Mouse (Mus musculus) liver, embryonic 12.5 days (tissue): ENCODE measurements around the gene Lamc2. TPM values are rescaled to one million over a fixed set of nuclear protein-coding genes. Genes with fewer than 3 reads are reported as not detected.

Experiments
- ATAC-seq: fragments of 200-750 bp; cut with Nextera tagmentation; 2 replicates; pipeline ENCODE4 v1.8.0; 2017; ENCODE audit warnings: moderate number of reproducible peaks, mild to moderate bottlenecking, moderate library complexity
- H3K27ac ChIP-seq: fragments of 300-500 bp; sonication (generic); 2 replicates; pipeline ENCODE4 v1.5.1; 2016; ENCODE audit warnings: mild to moderate bottlenecking
- H3K27me3 ChIP-seq: fragments of 300-500 bp; sonication (generic); replicated peaks from 2 replicates; pipeline ENCODE4 v1.6.1; 2016; ENCODE audit warnings: mild to moderate bottlenecking, moderate library complexity
- H3K36me3 ChIP-seq: fragments of 300-500 bp; sonication (generic); 2 replicates; pipeline ENCODE4 v1.6.1; 2016; ENCODE audit warnings: mild to moderate bottlenecking, moderate library complexity
- H3K4me1 ChIP-seq: fragments of 300-500 bp; sonication (generic); 2 replicates; pipeline ENCODE4 v1.6.1; 2016
- H3K4me2 ChIP-seq: fragments of 300-500 bp; sonication (generic); 2 replicates; pipeline ENCODE4 v1.6.1; 2016; ENCODE audit warnings: mild to moderate bottlenecking, moderate library complexity
- H3K4me3 ChIP-seq: fragments of 300-500 bp; sonication (generic); 2 replicates; pipeline ENCODE4 v1.5.1; 2016; ENCODE audit warnings: mild to moderate bottlenecking, moderate library complexity
- H3K9ac ChIP-seq: fragments of 300-500 bp; sonication (generic); 2 replicates; pipeline ENCODE4 v1.6.1; 2016; ENCODE audit warnings: mild to moderate bottlenecking, moderate library complexity
- H3K9me3 ChIP-seq: fragments of 300-500 bp; sonication (generic); replicated peaks from 2 replicates; pipeline ENCODE4 v1.6.1; 2016; ENCODE audit warnings: mild to moderate bottlenecking, moderate library complexity
- whole genome bisulfite sequencing: fragments of 180-500 bp; shearing (Covaris S2); methylation state at CpG from one replicate; pipeline ENCODE4 v1.1.7; 2016; ENCODE audit not compliant: insufficient replicate concordance; 5-methylcytosine and 5-hydroxymethylcytosine counted together
- polyA plus RNA-seq: library from polyadenylated mRNA; unstranded; fragments of >200 nt; fragmentation: Nextera tagmentation; extraction: Ambion mirVana; gene quantifications from 2 replicates; pipeline ENCODE4 v1.2.1, GENCODE M21; 2016

Gene Lamc2
- polyA plus RNA-seq, 1 experiment from 2014 or later: 0.43 TPM

GRCm38 (mm10) chr1:153124502-153124901, 61.7 kb downstream of the Lamc2 start:
- H3K4me1 ChIP-seq: peaks cover 6% of the 10 kb centered on the region; the same call in 1 of the 2 replicates
- H3K36me3 ChIP-seq: no peaks in the 10 kb centered on the region
- no peaks in the 10 kb centered on the region for H3K9me3 ChIP-seq
- ATAC-seq: no peak
- no peak overlapping the region for H3K9ac ChIP-seq
- no peak overlapping the region for H3K4me2 ChIP-seq
- H3K27ac ChIP-seq: no peak overlapping the region
- H3K27me3 ChIP-seq: no peaks in the 10 kb centered on the region; the same call in 1 of the 2 replicates
- H3K4me3 ChIP-seq: no peak overlapping the region
- WGBS: 80% methylated on average over 5 of the region's 5 CpGs

GRCm38 (mm10) chr1:153122764-153123163, 63.5 kb downstream of the Lamc2 start:
- Histone ChIP-seq H3K4me1 (peaks cover 6% of the 10 kb centered on the region; the same call in 1 of the 2 replicates), H3K36me3 (no peaks in the 10 kb centered on the region), H3K9ac (no peak overlapping the region), H3K27me3 (no peaks in the 10 kb centered on the region; the same call in 1 of the 2 replicates), H3K4me3 (no peak overlapping the region), H3K27ac (no peak overlapping the region), H3K4me2 (no peak overlapping the region), H3K9me3 (no peaks in the 10 kb centered on the region)
- WGBS: 72% methylated on average over 4 of the region's 4 CpGs
- ATAC-seq: no peak

- 34% methylated on average over 5 of the region's 5 CpGs for WGBS
- peak; percentile 35; the same call in 1 of the 2 replicates for ATAC-seq
- Histone ChIP-seq H3K27ac (no peak overlapping the region), H3K4me2 (no peak overlapping the region), H3K27me3 (no peaks in the 10 kb centered on the region; the same call in 1 of the 2 replicates), H3K9ac (no peak overlapping the region), H3K36me3 (no peaks in the 10 kb centered on the region), H3K4me3 (no peak overlapping the region), H3K4me1 (peaks cover 6% of the 10 kb centered on the region; the same call in 1 of the 2 replicates), H3K9me3 (no peaks in the 10 kb centered on the region)
Observed at GRCm38 (mm10) chr1:153121320-153121719, 64.9 kb downstream of the Lamc2 start.

GRCm38 (mm10) chr1:153120544-153120943, 65.7 kb downstream of the Lamc2 start:
- no peak overlapping the region for H3K4me3 ChIP-seq
- no peak overlapping the region for H3K4me2 ChIP-seq
- H3K36me3 ChIP-seq: no peaks in the 10 kb centered on the region
- H3K27me3 ChIP-seq: no peaks in the 10 kb centered on the region
- H3K27ac ChIP-seq: no peak overlapping the region
- WGBS: 33% methylated on average over 6 of the region's 6 CpGs
- no peak for ATAC-seq
- no peaks in the 10 kb centered on the region for H3K9me3 ChIP-seq
- no peak overlapping the region for H3K9ac ChIP-seq
- H3K4me1 ChIP-seq: peaks cover 6% of the 10 kb centered on the region; the same call in 1 of the 2 replicates

- H3K4me2 ChIP-seq: no peak overlapping the region
- no peak overlapping the region for H3K4me3 ChIP-seq
- H3K36me3 ChIP-seq: no peaks in the 10 kb centered on the region
- no peaks in the 10 kb centered on the region for H3K27me3 ChIP-seq
- H3K27ac ChIP-seq: no peak overlapping the region
- no peaks in the 10 kb centered on the region for H3K9me3 ChIP-seq
- H3K4me1 ChIP-seq: no peaks in the 10 kb centered on the region
- no peak for ATAC-seq
- no peak overlapping the region for H3K9ac ChIP-seq
- WGBS: 64% methylated on average over 8 of the region's 8 CpGs
Observed at GRCm38 (mm10) chr1:153115315-153115714, 70.9 kb downstream of the Lamc2 start.

- no peaks in the 10 kb centered on the region for H3K9me3 ChIP-seq
- H3K9ac ChIP-seq: no peak overlapping the region
- H3K4me1 ChIP-seq: 0 out of 2 replicates have a peak, but pooled peaks cover 3% of the 10 kb centered on the region
Observed at GRCm38 (mm10) chr1:153111596-153111995, 74.7 kb downstream of the Lamc2 start.

GRCm38 (mm10) chr1:153109836-153110235, 76.4 kb downstream of the Lamc2 start:
- Histone ChIP-seq H3K27ac (no peak overlapping the region), H3K4me1 (peaks cover 7% of the 10 kb centered on the region), H3K36me3 (no peaks in the 10 kb centered on the region), H3K9ac (no peak overlapping the region), H3K9me3 (no peaks in the 10 kb centered on the region), H3K27me3 (no peaks in the 10 kb centered on the region), H3K4me3 (no peak overlapping the region), H3K4me2 (no peak overlapping the region)
- WGBS: 49% methylated on average over 3 of the region's 3 CpGs
- no peak for ATAC-seq

More at GRCm38 (mm10) chr1:153111596-153111995, 74.7 kb downstream of the Lamc2 start:
- no peak for ATAC-seq
- 65% methylated on average over 4 of the region's 4 CpGs for WGBS
- no peak overlapping the region for H3K4me2 ChIP-seq
- H3K4me3 ChIP-seq: no peak overlapping the region
- H3K27me3 ChIP-seq: no peaks in the 10 kb centered on the region
- H3K27ac ChIP-seq: no peak overlapping the region
- H3K36me3 ChIP-seq: no peaks in the 10 kb centered on the region

GRCm38 (mm10) chr1:153109346-153109745, 76.9 kb downstream of the Lamc2 start:
- Histone ChIP-seq H3K27ac (no peak overlapping the region), H3K4me1 (peaks cover 12% of the 10 kb centered on the region), H3K4me3 (no peak overlapping the region), H3K9ac (no peak overlapping the region), H3K4me2 (no peak overlapping the region), H3K9me3 (no peaks in the 10 kb centered on the region), H3K27me3 (no peaks in the 10 kb centered on the region), H3K36me3 (no peaks in the 10 kb centered on the region)
- WGBS: 58% methylated on average over 5 of the region's 5 CpGs
- no peak for ATAC-seq

GRCm38 (mm10) chr1:153107866-153108265, 78.4 kb downstream of the Lamc2 start:
- Histone ChIP-seq H3K4me1 (peaks cover 12% of the 10 kb centered on the region), H3K27ac (no peak overlapping the region), H3K4me2 (no peak overlapping the region), H3K4me3 (no peak overlapping the region), H3K36me3 (no peaks in the 10 kb centered on the region), H3K9ac (no peak overlapping the region), H3K9me3 (no peaks in the 10 kb centered on the region), H3K27me3 (no peaks in the 10 kb centered on the region)
- WGBS: 70% methylated on average over 7 of the region's 7 CpGs
- no peak for ATAC-seq

GRCm38 (mm10) chr1:153104804-153105203, 81.4 kb downstream of the Lamc2 start:
- ATAC-seq: peak; percentile 69; the same call in 1 of the 2 replicates
- peaks cover 18% of the 10 kb centered on the region for H3K4me1 ChIP-seq
- 29% methylated on average over 11 of the region's 12 CpGs for WGBS

GRCm38 (mm10) chr1:153103186-153103554, 83.1 kb downstream of the Lamc2 start:
- ATAC-seq: no peak
- Histone ChIP-seq H3K4me1 (peaks cover 15% of the 10 kb centered on the region), H3K9me3 (no peaks in the 10 kb centered on the region), H3K27me3 (no peaks in the 10 kb centered on the region; the same call in 1 of the 2 replicates), H3K4me2 (no peak overlapping the region), H3K27ac (no peak overlapping the region), H3K36me3 (no peaks in the 10 kb centered on the region), H3K4me3 (no peak overlapping the region), H3K9ac (no peak overlapping the region)
- WGBS: 90% methylated on average over 8 of the region's 8 CpGs

More at GRCm38 (mm10) chr1:153104804-153105203, 81.4 kb downstream of the Lamc2 start:
- Histone ChIP-seq H3K27ac (0 out of 2 replicates have a peak overlapping the region, but pooled peaks have one; percentile 36), H3K4me3 (no peak overlapping the region), H3K9me3 (no peaks in the 10 kb centered on the region), H3K36me3 (no peaks in the 10 kb centered on the region), H3K4me2 (peak overlapping the region; percentile 16; the same call in 1 of the 2 replicates), H3K9ac (no peak overlapping the region), H3K27me3 (no peaks in the 10 kb centered on the region)

GRCm38 (mm10) chr1:153102296-153103185, 83.7 kb downstream of the Lamc2 start:
- Histone ChIP-seq H3K9ac (no peak overlapping the region), H3K36me3 (no peaks in the 10 kb centered on the region), H3K27me3 (no peaks in the 10 kb centered on the region; the same call in 1 of the 2 replicates), H3K4me1 (peaks cover 15% of the 10 kb centered on the region), H3K27ac (no peak overlapping the region), H3K4me3 (no peak overlapping the region), H3K4me2 (no peak overlapping the region), H3K9me3 (no peaks in the 10 kb centered on the region)
- no peak for ATAC-seq
- WGBS: 84% methylated on average over 17 of the region's 17 CpGs
